Mouse (Mus musculus): ENCODE results near the gene Rab11fip4. TPM values are rescaled to one million over a fixed set of nuclear protein-coding genes. Genes with fewer than 3 reads are reported as not detected.

Rab11fip4 gene
- polyA plus RNA-seq, 3 experiments from 2014 or later, result 10.3 to 14.3 (median 12.6) TPM

DNA sequence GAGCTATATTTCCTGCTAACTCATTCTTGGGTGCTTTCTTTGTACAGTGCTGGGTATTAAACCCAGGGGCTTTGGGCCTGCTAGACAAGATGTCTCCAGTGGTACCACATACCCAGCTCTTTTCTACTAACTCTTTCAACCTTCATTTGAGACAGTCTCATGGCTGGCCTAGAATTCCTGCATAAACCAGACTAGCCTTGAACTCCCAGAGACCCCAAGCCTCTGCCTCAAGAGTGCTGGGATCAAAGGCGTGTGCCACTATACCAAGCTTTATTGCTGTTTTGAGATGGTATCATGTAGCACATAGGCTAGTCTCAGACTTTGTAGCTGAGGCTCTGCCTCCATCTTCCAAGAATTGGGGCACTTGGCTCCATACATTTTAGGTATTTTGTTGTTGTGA, 65.5 kb downstream of the Rab11fip4 start:
- ATAC-seq, result no peak

DNA sequence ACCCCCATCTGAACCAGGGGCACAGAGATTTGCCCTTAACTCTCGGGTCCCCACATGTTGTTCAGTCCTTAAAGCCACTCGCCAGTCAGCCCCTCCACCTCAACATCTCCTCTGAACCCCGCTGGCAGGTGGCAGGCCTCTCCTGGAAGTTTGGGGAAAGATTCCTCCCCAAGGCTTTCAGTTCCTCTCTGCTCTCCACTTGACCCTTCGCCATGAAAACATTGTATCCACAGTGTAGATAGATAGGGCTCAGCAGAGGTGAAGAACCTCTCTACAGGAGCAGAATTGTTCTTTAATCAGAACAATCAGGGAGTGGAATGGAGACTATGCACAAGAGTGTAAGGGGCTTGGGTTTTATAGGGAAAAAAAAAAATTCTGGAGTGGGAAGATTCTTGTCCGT, 66.0 kb downstream of the Rab11fip4 start:
- no peak for ATAC-seq

DNA sequence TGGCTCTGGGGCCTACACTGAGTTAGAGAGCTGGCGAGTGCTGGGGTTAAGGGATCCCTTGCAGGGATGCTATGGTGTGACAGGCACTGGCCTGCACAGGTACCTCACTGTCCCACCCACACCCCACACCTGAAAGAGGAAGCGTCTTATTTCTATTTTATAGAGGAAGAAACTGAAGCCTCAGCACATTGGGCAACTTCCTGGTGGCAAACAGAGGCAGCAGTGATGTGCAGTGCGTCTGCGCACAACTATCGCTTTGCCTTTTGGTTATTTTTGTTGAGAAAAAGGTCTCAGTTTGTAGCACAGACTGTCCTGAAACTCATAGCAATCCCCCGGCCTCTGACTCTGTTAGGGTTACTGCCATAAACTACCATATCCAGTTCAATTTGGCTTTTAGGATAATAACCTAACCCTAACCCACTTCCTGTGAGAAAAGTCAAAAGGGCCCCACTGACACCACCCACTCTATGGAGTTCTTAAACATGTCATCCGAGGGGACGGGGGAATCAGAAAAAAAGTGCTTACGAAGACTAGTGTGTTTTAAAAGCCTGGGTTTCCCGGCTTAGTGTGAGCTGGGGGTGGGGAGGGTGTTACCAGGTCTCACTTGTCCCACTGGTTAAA, 67.3 kb downstream of the Rab11fip4 start:
- peak; percentile 75 for ATAC-seq

DNA sequence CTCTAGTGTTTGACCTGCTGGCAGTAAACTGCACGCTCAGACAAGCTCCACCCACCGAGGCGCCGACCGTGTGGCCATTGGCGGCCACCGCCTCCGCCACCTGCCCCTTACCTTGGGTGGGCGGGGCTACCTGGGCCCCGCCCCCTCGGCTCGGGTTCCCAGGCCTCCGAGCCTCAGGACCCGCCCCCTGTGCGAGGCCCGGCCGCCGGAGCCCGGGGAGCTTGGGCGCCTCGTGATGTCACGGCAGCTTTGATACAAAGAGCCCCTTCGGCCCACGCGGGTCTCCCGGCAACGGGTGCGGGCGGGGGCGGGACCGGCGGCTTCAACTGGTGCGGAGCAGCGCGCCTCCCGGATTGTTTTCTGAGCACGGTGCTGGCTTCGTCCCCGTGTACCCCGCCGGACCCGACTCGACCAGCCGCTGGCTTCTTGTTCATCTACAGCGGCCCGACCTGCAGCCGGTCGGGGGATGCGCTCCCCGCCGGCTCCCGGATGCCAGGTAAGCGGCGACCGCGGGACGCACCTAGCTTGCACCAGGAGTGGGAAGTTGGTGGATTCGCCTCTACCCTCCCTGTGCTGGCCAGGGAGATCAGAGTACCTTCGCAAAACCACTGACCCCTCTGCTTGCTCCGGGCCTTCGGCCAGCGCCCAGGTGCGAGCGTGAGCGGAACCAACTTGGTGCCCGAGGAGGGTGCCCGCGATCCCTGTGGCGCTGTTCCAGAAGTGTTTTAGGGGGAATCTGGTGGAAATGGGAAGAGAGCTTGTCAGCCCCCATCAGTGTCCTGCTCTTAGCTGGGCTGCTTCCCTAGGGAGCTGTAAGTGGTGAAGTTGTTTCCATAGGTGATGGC, 69.6 kb downstream of the Rab11fip4 start:
- peak; percentile 73 for ATAC-seq

DNA sequence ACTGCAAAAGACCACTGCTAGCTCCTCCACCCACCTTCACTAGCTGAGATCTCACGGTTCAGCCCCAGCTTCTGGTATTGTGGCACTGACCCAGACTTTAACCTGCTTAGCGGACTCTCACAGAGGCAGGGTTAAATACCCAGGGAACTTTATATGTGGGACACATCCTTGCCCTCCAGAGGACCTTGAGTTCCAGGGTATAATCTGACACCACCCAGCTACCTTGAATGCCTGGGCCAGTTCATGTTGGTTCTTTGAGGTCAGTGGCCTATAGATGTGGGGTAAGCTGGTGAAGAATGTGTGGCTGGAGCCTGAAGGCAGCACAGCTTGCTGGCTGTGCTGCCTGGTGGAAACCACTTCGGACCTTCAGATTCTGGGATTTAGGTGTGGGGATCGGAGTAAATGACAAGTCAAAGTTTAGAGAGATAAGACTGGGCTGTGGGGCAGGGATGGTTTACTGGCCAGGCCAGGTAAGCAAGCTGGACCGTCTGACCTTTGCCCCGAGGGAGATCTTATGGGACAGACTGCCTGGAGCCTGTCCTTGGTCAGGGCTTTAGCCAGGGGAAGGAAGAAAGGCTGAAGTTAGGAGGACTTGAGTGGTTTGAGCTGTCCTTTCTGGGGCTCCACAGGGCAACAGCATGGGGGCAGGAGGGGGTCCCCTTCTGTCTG, 71.0 kb downstream of the Rab11fip4 start:
- ATAC-seq, result no peak

DNA sequence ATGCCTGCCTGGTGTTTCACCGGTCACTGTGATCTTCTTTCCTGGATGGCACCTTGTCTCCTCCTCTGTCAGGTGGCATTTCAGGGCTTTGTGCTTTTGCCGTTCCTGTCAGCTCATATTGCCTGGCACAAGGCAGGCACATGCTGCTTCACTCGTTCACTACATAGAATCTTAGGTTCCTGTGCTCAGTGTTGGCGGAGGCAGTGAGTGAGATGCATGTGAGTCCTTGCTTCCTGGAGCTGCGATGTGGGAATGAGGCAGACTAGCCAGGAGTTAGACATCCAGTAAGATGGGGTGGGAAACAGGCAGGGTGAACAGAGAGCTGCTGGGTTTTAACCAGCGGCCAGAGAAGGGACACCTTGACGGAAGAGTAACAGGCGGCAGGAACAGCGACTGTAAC, 72.1 kb downstream of the Rab11fip4 start:
- ATAC-seq, result no peak

DNA sequence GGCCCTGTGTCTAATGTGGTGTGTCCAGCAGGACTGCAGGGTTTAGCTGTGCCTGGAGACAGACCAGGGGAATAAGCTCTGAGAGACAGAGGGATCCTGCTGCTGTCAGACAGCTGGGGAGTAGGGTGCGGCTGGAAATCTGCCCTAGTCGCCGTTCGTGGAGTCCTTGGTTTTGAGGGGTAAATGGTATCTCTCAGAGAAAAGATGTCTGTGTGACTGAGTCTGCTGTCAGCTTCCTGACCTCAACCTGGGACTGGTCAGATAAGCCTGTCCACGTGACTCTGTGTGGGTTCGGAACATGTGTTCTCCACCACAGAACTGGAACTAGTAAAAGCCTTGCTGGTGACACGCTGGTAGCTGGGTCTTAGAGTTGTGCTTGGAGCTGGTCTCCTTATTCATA, 72.6 kb downstream of the Rab11fip4 start:
- ATAC-seq, result no peak

DNA sequence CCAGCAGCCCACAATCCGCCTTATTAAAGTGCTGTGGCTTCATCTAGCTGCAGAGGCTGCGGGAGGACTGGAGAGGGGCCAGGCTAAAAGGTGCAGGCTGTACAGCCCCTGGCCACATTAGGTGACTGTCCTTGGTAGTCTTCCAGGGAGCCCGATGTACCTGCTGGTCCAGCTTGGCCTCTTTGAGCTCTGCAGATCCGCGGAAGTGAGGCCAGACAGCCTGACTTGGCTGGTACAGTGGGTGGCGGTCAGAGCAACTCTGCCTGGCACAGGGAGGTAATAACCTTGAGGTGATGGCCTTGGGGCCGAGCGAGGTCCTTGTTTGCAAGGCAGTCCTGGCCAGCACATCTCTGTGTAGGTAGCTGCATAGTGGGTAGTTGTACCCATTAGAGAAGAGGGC, 75.5 kb downstream of the Rab11fip4 start:
- no peak for ATAC-seq

DNA sequence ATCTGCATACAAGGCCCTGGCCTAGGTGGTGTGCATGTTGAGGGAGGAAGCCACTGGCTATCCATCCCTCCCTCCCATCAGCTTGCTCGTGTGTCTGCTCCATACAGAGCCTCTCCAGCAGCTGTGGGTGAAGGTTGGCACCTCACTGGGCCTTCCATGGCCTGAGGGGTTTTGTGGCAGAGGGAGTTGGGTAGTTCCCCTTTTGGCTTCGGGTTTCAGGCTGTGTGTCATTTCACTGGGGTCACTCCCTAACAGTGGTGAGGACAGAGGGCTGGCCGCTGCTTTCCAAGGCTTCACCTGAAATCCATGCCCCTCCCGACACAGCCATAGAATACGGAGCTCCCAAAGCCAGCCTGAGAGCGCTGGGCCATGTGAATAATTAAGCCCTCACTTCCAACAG, 78.2 kb downstream of the Rab11fip4 start:
- ATAC-seq, result no peak

DNA sequence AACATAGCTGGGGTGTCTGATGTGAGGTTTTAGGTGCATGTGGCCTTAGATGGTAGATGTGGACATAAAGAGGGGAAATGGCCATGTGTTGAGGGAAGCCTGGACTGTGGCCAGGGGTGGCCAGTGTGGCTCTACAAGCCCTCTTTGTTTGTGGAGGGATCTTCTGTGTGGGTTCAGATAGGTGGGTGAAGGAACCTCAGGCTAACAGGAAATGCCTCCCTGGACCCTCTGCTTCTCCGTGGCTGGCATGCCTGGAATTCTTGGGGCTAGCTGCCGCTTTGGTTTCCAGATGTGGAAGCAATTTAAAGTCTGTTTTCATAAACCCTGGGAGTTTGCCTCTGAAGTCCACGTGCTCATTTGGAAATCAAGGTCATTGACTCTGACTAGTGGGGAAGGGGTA, 78.9 kb downstream of the Rab11fip4 start:
- ATAC-seq, result no peak

DNA sequence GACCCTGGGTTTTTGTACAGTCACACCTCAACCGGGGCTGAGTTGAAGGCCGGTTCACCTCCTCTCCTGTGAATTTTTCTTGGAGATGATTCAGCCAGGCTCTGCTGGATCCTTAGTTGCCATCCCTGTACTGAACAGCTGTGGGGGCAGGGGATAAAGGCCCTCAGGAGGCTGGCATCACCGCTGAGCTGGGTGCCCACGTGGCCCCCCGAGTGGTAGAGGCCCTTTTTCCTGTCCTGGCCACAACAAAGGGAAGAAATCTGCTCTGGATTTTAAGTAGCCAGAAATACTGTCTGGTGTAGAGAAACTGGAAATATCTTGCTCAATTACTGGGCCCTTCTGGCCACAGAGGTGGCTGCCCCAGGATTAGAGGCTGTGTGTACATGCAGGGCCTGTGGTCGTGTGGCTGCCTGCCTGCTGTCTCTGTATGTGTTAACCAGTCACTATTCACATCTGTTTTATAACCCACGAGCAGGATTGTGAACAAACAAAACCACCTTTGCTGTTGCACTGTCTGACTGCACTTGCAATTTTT, 79.5 kb downstream of the Rab11fip4 start:
- peak; percentile 55 for ATAC-seq

DNA sequence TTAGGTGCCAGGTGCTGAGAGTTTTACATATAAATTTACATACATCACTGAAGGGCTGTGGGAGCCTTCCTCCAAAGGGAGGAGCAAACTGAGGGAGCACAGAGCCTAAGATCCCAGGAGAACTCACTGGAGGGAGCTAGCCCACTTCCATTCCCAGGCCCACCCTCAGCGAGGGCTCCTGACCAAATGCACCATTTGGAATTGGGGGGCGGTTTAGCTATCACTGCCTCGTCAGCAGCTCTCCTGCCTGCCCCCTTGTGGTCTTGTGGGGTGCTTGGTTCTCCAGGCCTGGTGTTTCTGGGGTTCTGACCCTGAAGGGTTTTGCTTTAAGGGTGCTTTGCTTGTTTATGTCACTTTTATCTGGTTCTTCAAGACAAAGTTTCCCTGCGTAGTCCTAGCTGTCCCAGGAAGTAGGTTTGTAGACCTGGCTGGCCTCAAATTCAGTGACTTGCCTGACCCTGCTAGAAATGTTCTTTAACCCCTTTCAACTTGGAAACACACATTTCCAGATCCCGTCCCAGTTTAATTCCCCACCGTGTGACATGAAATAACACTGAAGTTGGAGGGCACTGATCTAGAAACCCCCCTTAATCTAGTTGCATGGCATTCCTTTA, 80.8 kb downstream of the Rab11fip4 start:
- ATAC-seq, result peak; percentile 14

DNA sequence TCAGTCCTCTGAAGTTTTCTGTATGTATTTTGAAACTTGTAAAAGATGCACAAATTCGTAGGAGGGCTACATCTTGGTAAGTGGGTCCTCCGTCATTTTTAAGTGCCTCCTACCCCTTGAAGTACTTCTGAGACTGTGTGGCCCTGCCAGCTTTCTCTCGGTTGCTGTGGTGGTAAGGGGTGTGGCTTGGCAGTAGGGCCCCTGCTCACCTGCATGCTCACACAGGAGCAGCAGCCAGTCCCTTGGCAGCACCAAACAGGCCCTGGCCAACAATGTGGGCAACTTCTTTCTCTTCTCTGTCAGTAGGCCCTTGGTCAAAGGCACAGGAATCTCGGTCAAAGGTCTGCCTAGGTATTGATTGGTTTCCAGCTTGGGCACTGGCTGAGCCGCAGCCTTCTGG, 82.1 kb downstream of the Rab11fip4 start:
- ATAC-seq, result no peak

DNA sequence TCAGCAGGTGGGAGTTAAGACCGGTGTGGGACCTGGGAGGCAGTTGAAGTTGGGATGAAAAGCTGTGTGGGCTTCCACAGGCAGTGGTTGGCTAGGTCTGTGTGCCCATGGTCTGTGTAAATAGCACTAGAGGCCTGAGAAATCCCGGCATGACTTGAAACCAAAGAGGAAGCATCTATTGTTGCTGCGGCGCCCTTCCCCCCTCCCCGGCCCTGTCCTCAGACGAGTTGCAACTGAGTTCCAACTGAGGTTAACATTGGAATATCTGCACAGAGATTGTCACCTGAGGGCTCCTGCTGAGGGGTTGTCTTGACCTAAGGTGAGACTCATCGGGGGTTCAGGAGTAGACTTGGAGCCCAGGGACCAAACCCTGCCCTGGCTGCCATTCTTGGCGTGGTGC, 82.7 kb downstream of the Rab11fip4 start:
- ATAC-seq, result no peak

DNA sequence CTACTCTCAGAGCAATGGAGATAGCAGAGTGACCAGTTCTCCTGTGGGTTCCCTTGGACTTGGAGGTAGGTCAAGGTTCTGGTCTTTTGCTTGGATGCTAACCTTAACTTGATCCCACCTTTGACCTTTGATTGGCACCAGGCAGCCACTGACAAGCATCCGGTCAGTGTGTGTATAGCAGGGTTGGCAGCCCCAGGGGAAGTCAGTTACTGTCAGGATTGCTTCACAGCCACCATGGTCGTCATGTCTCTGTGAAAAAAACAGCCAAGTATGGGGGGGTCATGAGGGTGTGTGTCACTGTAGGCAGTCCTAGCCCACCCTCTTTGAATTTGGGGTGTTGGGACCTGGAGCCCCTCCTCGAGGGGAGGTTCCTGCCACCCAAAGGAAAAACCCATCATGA, 83.2 kb downstream of the Rab11fip4 start:
- no peak for ATAC-seq

DNA sequence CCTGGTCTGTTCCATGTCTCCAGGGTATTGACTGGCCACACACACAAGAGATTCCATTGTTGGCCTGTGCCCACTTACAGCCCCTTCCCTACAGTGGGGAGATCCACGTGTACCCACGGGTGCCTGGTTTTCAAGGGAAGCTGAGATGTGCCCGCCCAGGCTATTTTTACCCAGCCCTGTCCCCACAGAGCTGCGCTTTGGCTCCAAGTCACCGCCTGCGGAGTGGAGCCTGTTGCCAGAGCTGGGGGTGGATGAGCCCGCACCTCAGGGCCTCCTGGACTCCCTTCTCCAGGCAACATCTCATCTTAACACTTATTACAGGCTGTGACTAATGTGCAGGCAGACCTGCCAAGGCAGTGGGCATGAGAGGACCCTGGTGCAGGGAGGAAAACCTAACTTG, 83.6 kb downstream of the Rab11fip4 start:
- no peak for ATAC-seq

DNA sequence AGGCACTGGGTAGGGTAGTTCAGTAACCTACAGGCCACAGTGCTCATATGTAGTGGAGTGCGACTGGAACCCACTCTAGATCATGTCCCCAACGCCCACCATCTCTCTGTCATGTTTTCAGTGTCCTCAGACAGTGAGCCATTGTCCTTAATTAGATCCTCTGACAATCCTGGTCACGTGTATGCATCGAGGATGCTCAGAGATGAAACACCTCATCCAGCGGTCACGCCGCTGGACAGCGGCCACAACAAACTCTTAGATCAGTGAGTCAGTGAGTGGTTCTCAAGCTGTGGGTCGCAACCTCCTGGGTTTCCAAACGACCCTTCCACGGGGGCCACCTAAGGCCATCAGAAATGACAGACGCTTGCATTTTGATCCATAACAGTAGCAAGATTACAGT, 84.3 kb downstream of the Rab11fip4 start:
- ATAC-seq, result no peak

DNA sequence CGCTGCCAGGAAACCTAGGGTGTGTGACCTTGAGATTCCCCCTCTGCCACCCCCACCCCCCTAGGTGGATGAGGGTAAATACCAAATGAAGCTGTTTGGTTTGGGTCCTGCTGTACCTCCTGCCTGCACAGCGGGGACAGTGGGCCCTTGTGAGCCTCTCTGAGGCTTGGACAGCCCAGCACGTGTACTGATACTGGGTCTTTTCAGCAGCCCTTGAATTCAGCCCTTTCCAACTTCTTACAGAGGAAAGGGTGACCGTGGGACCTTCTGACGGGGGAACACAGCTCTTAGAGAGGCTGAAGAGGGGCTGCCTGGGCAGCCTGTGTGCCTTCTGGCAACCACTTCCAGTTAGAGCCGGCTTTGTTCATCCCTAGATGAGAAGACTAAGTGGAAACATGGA, 85.0 kb downstream of the Rab11fip4 start:
- peak; percentile 37 for ATAC-seq

DNA sequence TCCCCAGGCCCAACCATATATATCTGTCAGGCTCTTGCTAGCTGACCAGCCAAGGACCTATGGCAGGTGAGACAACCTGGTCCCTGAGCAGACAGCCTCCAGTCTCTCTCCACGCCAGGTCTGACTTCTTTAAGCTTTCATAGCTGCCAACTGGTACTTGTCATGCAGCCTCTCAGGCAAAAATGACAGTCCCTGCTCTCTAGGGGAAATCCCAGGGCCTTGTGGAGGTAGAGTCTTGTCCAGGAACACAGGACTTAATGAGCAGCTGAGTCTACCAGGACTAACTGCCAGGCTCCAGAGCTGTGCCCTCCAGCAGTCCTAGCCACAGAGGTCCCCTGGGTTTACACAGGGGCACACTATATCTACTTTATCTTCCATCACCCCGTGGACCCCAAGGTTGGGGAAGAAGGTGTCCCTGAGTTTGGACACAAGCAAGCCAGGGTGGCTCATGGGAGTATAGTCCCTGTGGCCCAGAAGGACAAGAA, 85.5 kb downstream of the Rab11fip4 start:
- peak; percentile 74 for ATAC-seq

DNA sequence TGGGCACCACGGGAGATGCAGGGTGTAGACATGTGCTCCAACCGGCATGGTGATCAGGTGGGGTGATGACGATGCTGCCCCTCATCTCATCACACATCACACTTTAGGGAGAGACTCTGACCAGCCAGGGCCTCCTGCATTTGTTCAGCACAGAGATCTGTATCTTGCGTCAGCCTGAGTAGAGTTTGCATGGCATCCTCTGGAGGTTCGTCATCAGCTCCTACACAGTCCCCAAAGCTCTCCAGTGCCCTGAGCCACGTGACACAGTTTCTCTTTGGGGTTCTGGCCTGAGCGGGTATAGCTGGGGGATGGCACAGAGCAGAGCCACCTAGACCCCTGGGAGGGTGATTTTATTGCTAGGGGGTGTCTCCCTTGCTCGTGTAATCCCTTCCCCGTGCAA, 86.4 kb downstream of the Rab11fip4 start:
- ATAC-seq, result peak; percentile 37

DNA sequence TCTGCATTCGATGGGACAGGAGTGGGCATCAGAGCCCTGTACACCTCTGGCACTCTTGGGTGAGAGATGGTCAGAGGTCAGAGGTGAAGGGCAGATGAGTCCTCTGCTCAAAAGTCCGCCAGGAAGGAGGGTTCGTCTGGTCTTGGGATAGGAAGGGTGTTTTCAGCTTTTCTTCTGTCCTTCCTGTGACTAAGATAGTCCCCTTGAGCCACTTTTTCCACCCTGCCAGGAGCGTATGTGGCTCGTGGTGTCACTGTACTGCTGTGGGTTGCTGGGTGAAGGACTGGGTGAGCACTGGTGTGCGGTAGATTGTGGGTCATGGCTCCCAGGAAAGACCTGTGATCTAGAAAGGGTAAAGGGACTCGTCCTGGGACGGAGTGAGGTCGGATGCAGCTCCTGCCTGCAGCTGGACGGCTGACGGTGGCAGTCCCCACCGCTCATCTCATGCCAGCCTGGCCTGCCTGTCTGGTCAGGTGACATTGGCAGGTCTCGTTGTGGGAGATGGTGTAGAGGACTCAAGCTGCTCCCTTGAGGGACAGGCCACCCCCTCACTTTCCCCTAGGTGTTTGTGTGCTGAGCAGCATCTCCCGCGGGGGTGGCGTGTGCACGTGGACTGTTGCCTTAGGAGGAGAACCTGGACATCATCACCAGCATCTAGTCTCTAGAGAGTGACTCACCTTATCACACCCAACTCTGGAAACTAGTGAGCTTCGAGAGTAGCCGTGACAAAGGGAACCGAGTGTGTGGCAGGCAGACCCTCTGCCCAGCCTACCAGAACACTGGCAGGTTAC, 87.5 kb downstream of the Rab11fip4 start:
- ATAC-seq, result peak; percentile 5

DNA sequence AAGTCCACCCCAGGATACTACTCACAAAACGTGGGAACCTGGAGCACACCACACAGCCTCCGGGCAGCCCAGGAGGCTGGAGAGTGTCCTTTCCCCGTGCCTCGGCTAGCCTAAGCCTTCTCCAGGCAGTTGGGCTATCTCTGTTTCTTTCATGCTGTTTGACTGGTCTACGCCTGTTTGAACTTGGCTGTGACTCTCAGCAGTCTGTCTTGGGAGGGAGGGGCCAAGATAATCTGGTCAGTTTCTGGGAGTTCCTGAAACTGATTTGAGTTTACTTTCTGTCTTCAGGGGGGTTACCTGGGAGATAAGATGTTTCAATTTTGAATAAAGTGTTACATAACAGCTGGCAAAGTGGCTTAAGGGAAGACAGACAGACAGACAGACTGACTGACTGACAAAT, 88.9 kb downstream of the Rab11fip4 start:
- ATAC-seq, result no peak

All from inflammation-experienced regulatory T-cells, adult 6 months (primary cell).